Mouse (Mus musculus): ENCODE data around the gene Dbn1. TPM values are rescaled to one million over a fixed set of nuclear protein-coding genes. Genes with fewer than 3 reads are reported as not detected.

Gene Dbn1
- total and polyA plus RNA-seq, 3 experiments, result 0.09 to 3.1 (median 0.59) TPM

- peak overlapping the region; percentile 80 for H3K27ac ChIP-seq (ENCODE audit: insufficient read depth, low read depth)
- dilution Hi-C loops (cut with MboI; ENCODE audit: extremely low pct_ligation_motif_present, extremely low pct_unique_long_range_greater_than_20kb, low sequenced_read_pairs), result no loop called here
- H3K4me2 ChIP-seq (ENCODE audit: insufficient read depth, low read depth, poor library complexity, severe bottlenecking), result peak overlapping the region; percentile 83
- H3K27me3 ChIP-seq (replicated peaks), result no peaks in the 10 kb centered on the region
- no peaks in the 10 kb centered on the region for H3K9me3 ChIP-seq (replicated peaks; ENCODE audit: low read length)
- peaks cover 30 to 55% of the 10 kb centered on the region in 2 experiments for H3K4me1 ChIP-seq (ENCODE audit: control insufficient read depth in 1 of 2, insufficient read depth in 2 of 2)
- in situ Hi-C loops (cut with MboI; ENCODE audit: low pct_ligation_motif_present, low pct_unique_long_range_greater_than_20kb, low sequenced_read_pairs), result no loop called here
- H3K4me3 ChIP-seq (replicated peaks in 1 of 3; ENCODE audit: low read depth in 2 of 3, low read length in 2 of 3, poor library complexity in 1 of 3), result peak overlapping the region; percentile 61 to 99 (median 80)
- peaks cover 13 to 23% of the 10 kb centered on the region in 2 experiments for H3K36me3 ChIP-seq (replicated peaks in 1 of 2; ENCODE audit: control insufficient read depth in 1 of 2, insufficient read depth in 1 of 2, low read length in 1 of 2)
- H3K9ac ChIP-seq (ENCODE audit: insufficient read depth, low read depth), result peak overlapping the region; percentile 98
- DNase-seq (ENCODE audit: extremely low read depth), result no peak
- no peak for TF ChIP-seq CTCF (conservative IDR thresholded peaks at IDR 0.05 in 1 of 2, IDR thresholded peaks at IDR 0.05 in 1 of 2; ENCODE audit: low read depth in 2 of 2, low read length in 2 of 2)
- no peak for TF ChIP-seq USF1 (IDR thresholded peaks at IDR 0.05; ENCODE audit: low read depth, low read length)
- TF ChIP-seq GABPA (IDR thresholded peaks at IDR 0.05; ENCODE audit: insufficient replicate concordance, low read depth, low read length), result no peak
- TF ChIP-seq E2F4 (IDR thresholded peaks at IDR 0.05; ENCODE audit: insufficient replicate concordance, low read depth, low read length), result no peak
- no peak for TF ChIP-seq TBP (conservative IDR thresholded peaks at IDR 0.05; ENCODE audit: low read depth, low read length)
- no peak for TF ChIP-seq SIN3A (IDR thresholded peaks at IDR 0.05; ENCODE audit: low read length)
- peaks cover 34% of the 10 kb centered on the region for H3K79me2 ChIP-seq (replicated peaks; ENCODE audit: control insufficient read depth, extremely low read depth, insufficient read depth, poor library complexity, severe bottlenecking)
Measured at GRCm38 (mm10) chr13:55446483-55447105, 41.3 kb downstream of the Dbn1 start.

DNA sequence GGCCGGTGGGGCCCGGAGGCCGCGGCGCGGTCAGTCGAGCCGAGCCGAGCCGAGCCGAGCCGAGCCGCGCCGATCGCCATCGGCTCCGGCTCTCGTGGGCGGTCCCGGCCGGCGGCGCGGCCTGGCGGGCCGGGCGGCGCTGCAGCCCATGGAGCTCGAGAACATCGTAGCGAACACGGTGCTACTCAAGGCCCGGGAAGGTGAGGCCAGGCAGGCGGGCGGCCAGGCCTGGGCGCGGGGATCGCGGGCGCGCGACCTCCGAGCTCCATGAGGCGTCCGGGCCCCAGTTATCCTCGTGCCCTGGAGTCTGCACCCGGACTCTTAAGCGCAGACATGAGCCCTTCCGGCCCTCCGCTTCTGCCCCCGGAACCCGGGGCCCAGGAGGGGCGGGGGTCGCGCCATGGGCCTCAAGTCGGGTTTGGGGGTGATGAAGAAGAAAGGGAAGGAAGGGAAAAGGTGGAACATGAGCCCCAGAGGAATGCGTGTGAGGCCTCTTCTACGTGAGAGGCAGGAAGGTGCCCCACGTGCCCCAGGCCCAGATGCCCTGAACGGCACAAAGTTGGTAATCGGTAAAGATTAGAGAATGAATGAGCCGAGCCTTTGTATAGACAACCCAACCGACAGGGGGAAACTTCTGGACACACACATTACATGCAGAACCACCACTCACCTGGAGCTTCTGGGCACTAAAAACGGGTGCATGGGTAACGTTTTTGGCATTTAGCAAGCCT lies 42.4 kb downstream of the Dbn1 start:
- dilution Hi-C loops (cut with MboI; ENCODE audit: extremely low pct_ligation_motif_present, extremely low pct_unique_long_range_greater_than_20kb, low sequenced_read_pairs) (no loop called here), in situ Hi-C loops (cut with MboI; ENCODE audit: low pct_ligation_motif_present, low pct_unique_long_range_greater_than_20kb, low sequenced_read_pairs) (no loop called here)
- peaks cover 29 to 49% of the 10 kb centered on the region in 2 experiments for H3K4me1 ChIP-seq (ENCODE audit: control insufficient read depth in 1 of 2, insufficient read depth in 2 of 2)
- H3K4me2 ChIP-seq (ENCODE audit: insufficient read depth, low read depth, poor library complexity, severe bottlenecking), result peak overlapping the region; percentile 83
- peaks cover 2 to 12% of the 10 kb centered on the region in 2 experiments for H3K36me3 ChIP-seq (replicated peaks in 1 of 2; ENCODE audit: control insufficient read depth in 1 of 2, insufficient read depth in 1 of 2, low read length in 1 of 2)
- H3K79me2 ChIP-seq (replicated peaks; ENCODE audit: control insufficient read depth, extremely low read depth, insufficient read depth, poor library complexity, severe bottlenecking), result peaks cover 34% of the 10 kb centered on the region
- H3K4me3 ChIP-seq (replicated peaks in 1 of 3; ENCODE audit: low read depth in 2 of 3, low read length in 2 of 3, poor library complexity in 1 of 3), result peak overlapping the region; percentile 61 to 99 (median 80)
- peak overlapping the region; percentile 94 for H3K27ac ChIP-seq (ENCODE audit: insufficient read depth, low read depth)
- no peaks in the 10 kb centered on the region for H3K27me3 ChIP-seq (replicated peaks)
- TF ChIP-seq BHLHE40 (IDR thresholded peaks at IDR 0.05; ENCODE audit: low read depth, low read length), result peak; percentile 49; the same call in 1 of the 2 replicates
- no peak for TF ChIP-seq MEF2A (IDR thresholded peaks at IDR 0.05; ENCODE audit: borderline replicate concordance, low read depth, low read length)
- peak; percentile 57; the same call in 1 of the 2 replicates for TF ChIP-seq MXI1 (IDR thresholded peaks at IDR 0.05; ENCODE audit: low read depth, low read length)
- TF ChIP-seq JUND (conservative IDR thresholded peaks at IDR 0.05; ENCODE audit: low read depth, low read length), result no peak
- no peak for TF ChIP-seq SMC3 (IDR thresholded peaks at IDR 0.05; ENCODE audit: low read depth, low read length)
- peak; percentile 65; the same call in 1 of the 2 replicates for TF ChIP-seq UBTF (IDR thresholded peaks at IDR 0.05; ENCODE audit: low read depth, low read length)
- no peak; the same call in 1 of the 2 replicates for TF ChIP-seq TCF12 (IDR thresholded peaks at IDR 0.05; ENCODE audit: low read depth, low read length)
- peak; percentile 51; the same call in 1 of the 2 replicates for TF ChIP-seq HCFC1 (IDR thresholded peaks at IDR 0.05; ENCODE audit: low read depth, low read length)
- no peak for TF ChIP-seq EP300 (IDR thresholded peaks at IDR 0.05; ENCODE audit: low read length)
- no peak for TF ChIP-seq NRF1 (IDR thresholded peaks at IDR 0.05; ENCODE audit: low read depth, low read length)
- no peak for TF ChIP-seq ZMIZ1 (IDR thresholded peaks at IDR 0.05; ENCODE audit: low read depth, low read length)
- TF ChIP-seq ZNF384 (IDR thresholded peaks at IDR 0.05; ENCODE audit: low read depth, low read length), result no peak
- TF ChIP-seq CHD1 (IDR thresholded peaks at IDR 0.05; ENCODE audit: low read depth, low read length), result peak; percentile 46; the same call in 1 of the 2 replicates
- H3K9ac ChIP-seq (ENCODE audit: insufficient read depth, low read depth), result peak overlapping the region; percentile 98
- no peaks in the 10 kb centered on the region for H3K9me3 ChIP-seq (replicated peaks; ENCODE audit: low read length)
- peak; percentile 37 for DNase-seq (ENCODE audit: extremely low read depth)
